Mouse (Mus musculus): ENCODE data around the gene Skap1. TPM values are rescaled to one million over a fixed set of nuclear protein-coding genes. Genes with fewer than 3 reads are reported as not detected.
A peak's percentile ranks its signal among the peaks of the same experiment; 100 is the strongest.
"Not testable (repeated sequence)": the region's sequence is repeated elsewhere in the genome, so short reads cannot be mapped to it uniquely, and the experiment has no call there.

Gene Skap1
- total RNA-seq, 2 experiments from 2014 or later, result 3.2 to 9.6 TPM

DNA sequence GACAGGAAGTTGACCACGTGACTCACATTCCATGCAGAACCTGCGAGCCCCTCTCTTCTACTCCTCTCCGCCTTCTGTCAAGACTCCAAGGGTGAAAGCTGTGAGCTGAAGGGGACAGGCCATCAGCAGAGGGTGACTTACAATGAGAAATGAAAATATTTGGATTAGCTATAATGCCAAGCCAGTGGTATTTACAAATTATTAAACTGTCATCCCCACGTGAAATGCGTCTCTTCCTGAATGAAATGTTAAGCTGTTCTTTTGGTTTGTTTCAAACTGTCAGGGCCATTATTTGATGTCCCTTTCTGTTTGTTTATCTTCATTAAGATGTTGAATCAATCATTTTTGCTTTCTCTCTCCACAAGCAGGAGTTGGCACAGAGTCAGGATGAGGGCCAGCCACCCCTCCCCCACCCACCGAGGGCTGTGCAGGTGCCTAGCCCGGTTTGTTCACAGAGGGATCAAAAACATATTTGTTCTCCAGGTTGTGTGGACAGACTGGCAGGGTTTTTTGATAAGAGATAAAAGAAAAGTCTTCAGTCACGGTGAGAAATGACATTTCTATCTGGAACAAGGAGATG, 210.5 kb downstream of the Skap1 start:
- no peak for ATAC-seq (replicated peaks; ENCODE audit: low FRiP score, poor library complexity, severe bottlenecking)

DNA sequence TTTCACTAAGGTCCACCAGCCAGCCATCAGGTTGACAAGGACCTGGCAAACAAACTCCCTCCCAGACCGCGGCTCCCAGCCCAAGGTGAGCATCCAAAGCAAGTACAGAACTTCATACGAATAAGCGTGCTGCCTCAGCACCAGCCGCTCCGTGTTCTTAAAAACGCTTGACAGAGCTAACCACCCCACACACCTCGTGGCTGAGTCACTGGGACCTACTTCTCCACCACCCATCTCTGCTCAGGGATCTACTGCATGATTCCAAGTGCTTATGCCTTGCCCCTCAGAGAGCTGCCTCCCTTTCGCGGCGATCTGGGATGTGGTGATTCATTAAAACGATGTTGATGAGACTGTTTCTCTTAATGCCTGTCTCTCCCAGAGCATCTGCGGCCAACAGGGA, 213.6 kb downstream of the Skap1 start:
- no peak for ATAC-seq (replicated peaks; ENCODE audit: low FRiP score, poor library complexity, severe bottlenecking)

DNA sequence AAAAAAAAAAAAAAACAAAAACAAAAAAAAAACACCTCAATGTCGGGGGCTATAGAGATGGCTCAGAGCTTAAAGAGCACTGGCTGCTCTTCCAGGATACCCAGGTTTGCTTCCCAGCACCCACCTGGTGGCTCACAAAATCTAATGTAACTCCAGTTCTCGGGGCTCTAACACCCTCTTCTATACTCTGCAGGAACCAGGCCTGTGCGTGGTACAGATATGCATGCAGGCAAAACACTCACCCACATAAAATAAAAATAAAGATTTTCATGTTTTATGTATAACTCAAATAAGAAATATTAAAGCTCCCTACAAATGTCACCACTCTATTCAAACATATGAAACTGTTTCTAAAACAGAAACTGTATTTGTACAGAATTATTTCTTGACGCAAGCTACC, 214.6 kb downstream of the Skap1 start:
- ATAC-seq (replicated peaks; ENCODE audit: low FRiP score, poor library complexity, severe bottlenecking), result no peak

DNA sequence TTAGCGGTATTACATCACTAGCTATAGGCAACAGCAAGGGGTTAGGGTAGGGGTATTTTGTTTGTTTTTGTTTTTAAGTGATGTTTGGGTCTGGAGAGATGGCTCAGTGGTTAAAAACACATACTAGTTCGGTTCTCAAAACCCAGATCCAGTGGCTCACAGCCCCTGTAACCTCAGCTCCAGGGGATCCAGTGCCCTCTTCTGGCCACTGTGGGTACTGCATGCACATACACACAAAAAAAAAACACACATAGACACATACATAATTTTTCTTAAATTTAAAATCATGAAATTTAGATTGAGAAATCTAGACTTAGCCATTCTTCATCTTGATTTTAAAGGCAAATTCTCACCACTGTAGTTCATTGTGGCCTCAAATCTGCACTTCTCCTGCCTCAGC, 221.0 kb downstream of the Skap1 start:
- no peak for ATAC-seq (replicated peaks; ENCODE audit: low FRiP score, poor library complexity, severe bottlenecking)

DNA sequence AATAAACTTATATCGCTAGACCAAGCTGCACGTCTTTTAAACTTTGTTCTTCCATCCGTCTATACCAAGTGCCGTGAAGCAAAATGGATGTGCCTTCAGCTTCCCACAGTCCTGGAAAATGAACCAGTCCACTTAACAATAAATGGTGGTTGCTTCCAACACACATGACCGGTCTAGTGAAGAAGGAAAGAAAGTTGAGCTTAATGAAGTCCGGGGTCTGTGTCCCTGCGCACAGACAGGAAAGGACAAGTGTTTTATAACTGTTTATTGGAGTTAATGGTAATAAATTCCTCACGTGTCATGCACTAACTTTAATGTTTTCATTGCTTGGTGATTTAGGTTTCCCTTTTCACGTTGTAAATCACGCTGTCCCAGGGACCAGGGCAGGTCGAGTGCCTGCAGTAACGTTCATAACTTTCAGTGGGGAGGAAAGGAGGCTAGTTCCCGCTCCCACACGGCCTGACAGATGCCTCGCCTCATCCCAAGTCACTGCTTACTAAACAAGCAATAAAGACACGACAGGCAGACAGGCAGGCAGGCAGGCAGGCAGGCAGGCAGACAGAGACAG, 222.4 kb downstream of the Skap1 start:
- ATAC-seq (replicated peaks; ENCODE audit: low FRiP score, poor library complexity, severe bottlenecking), result no peak

DNA sequence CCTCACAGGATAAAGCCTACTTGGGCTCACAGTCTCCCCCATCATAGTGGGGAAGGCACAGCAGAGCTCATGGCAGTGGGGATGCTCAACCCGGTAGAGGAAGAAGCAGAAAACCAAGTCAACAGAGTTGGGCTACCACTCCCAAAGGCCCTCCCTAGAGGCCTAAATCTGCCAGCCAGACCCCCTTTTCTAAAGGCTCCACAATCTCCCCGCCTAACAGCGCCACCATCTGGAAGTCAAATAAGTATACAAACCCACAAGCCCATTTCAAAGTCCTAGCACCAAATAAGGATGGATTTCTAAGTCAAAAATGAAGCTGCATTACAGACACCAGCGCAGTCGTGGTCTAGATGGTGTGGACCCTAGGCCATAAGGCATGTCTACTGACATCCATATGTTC, 227.9 kb downstream of the Skap1 start:
- no peak for ATAC-seq (replicated peaks; ENCODE audit: low FRiP score, poor library complexity, severe bottlenecking)

DNA sequence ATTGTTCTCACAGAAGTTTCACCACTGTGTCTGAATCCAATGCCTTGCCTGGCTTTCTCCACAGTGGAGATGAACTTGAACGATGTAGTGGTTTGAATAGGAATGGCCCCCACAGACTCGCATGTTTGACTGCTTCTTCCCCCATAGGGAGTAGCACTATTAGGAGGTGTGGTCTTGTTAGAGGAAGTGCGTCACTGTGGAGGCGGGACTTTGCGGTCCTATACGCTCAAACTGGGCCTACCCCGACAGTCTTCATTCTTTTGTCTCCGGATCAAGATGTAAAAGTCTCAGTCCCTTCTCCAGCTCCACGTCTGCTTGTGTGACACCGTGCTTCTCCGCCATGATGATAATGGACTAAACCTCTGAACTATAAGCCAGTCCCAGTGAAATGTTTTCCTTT, 229.0 kb downstream of the Skap1 start:
- ATAC-seq (replicated peaks; ENCODE audit: low FRiP score, poor library complexity, severe bottlenecking), result no peak

DNA sequence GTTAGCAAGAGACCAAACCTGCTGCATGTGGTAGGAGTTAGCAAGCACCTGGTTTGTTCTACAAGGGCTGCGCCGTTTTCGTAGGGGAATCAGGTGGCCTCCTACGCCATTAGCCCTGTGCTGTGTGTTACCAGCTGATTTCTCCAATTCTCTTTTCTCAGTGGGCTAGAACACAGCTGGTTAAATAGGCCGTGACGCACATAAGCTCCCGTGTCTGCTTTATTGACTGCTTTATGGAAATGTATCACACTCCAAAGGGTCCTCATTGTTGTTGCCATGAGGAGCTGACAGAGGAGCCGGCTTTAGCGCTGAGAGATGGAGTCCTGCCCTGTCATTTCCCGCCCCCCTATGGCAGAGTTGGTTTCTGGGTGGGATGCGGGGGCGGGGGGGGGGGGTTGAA, 230.4 kb downstream of the Skap1 start:
- ATAC-seq (replicated peaks; ENCODE audit: low FRiP score, poor library complexity, severe bottlenecking), result no peak

DNA sequence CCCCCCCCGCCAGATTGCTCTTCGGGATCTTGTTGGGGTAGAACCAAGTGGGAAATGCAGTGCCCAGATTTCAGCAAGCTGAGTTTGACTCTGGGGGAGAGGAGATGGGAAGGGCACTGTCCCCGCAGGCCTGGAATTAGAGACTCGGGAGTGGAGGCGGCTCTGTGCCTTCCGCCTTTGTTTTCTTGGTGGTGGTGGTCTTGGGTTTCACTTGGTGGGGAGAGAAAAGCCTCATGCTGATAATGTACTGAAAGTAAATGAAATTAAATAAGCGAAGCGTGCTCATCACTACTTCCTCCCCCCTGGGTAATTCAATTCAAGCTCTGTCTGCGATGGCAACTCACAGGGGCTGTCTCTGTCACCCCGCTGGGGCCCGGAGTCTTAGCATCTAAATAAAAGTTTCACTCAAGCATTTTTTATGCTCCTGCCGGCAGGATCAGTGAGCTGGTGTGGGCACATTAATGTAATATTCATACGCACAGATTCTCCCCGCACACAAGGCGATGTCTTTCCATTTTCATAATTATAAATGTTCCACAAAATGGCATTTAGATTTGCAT, 231.9 kb downstream of the Skap1 start:
- ATAC-seq (replicated peaks; ENCODE audit: low FRiP score, poor library complexity, severe bottlenecking), result no peak

DNA sequence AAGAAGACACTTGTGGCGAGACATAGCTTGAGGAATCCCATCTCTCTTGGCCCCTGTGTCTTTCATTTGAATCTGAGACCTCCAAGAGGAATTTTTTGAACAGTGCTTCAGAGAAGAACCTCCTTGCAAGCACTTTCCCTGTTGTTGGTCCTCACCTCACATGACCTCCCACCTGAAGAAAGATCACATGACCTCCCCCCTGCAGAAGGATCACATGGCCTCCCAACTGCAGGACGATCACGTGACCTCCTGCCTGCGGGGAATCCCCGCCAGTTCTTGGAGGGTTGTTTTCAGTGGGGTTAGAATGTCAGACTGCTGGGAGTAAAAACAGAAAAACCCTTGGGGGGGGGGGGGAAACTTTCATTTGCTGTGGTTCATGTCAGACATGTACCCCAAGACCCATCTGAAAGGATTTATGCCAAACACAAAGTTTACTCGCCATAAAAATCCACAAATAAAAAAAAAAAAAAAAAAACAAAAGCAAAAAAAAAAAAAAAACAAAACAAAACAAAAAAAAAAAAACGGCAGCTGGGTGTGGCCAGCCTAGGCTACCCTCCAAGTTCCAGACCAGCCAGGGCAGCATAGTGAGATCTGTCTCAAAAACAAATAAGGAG, 232.6 kb downstream of the Skap1 start:
- ATAC-seq (replicated peaks; ENCODE audit: low FRiP score, poor library complexity, severe bottlenecking), result no peak

DNA sequence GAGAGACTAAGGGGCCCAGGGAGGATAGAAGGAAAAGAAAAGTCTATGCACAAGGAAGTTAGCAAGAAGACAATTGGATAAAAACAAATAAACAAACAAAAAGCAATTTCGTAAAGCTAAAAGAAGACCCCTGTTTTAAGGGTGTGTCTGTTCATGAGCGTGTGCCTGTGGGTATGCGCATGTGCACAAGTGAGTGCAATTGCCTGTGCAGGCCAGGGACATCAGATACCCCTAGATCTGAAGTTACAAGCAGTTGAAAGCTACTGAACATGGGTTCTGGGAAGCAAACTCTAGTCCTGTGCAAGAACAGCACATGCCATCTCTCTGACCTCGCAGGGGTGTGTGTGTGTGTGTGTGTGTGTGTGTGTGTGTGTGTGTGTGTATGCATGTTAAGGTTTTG, 233.1 kb downstream of the Skap1 start:
- ATAC-seq (replicated peaks; ENCODE audit: low FRiP score, poor library complexity, severe bottlenecking), result 0 out of 2 replicates have a peak, but pooled peaks have one; percentile 34

DNA sequence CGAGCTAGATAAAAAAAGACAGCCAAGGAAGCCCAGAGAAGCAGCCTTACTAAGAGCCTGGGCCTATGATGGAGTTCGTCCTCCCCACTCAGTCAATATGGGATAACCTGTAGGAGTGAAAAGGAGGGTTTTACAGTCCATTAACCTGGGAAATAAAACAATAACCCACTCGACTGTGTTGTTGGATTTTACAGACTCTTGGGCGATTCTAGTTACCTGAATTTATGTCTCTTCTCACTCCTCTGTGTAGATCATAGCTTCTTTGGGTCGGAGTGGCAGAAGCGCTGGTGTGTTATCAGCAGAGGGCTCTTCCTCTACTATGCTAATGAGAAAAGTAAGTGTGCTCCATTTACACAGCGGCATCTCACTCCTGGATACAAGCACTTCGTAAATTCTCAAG, 239.4 kb downstream of the Skap1 start:
- ATAC-seq (replicated peaks; ENCODE audit: low FRiP score, poor library complexity, severe bottlenecking), result no peak

DNA sequence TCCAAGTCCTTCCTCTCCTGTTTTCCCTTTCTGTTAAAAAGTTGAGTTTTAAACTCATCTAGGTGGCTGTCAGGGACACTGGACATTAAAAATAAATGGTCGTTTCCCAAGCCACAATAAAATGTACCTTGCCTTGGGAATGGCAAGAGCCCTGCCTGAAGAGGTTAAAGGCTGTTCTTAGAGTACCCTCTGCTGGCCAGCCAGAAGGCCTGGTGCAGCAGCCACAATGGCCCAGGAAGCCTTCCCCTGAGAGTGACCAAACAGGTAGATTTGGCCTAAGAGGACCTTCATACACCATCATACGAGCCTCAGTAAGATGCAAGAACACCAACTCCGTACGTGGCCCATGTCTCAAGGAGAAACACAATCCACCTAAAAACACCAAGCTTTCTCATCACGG, 246.9 kb downstream of the Skap1 start:
- ATAC-seq (replicated peaks; ENCODE audit: low FRiP score, poor library complexity, severe bottlenecking), result no peak

DNA sequence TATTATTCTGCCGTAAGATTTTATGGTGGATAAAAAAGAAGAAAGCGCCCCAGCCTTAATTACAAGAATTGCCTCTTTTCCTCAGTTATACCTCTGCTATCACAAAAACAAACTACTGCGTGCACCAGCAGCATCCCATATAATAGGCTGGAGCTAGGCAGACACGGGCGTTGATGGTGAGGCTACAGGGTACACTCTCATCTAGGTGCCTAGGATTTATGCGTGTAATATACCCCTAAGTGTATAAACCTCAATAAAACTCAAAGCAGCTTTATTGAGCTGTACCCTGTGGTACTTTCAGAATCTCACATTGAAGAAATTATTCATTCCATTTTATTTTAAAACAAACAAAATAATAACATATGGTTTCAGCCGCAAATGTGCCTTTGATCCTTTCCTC, 247.3 kb downstream of the Skap1 start:
- ATAC-seq (replicated peaks; ENCODE audit: low FRiP score, poor library complexity, severe bottlenecking), result no peak

DNA sequence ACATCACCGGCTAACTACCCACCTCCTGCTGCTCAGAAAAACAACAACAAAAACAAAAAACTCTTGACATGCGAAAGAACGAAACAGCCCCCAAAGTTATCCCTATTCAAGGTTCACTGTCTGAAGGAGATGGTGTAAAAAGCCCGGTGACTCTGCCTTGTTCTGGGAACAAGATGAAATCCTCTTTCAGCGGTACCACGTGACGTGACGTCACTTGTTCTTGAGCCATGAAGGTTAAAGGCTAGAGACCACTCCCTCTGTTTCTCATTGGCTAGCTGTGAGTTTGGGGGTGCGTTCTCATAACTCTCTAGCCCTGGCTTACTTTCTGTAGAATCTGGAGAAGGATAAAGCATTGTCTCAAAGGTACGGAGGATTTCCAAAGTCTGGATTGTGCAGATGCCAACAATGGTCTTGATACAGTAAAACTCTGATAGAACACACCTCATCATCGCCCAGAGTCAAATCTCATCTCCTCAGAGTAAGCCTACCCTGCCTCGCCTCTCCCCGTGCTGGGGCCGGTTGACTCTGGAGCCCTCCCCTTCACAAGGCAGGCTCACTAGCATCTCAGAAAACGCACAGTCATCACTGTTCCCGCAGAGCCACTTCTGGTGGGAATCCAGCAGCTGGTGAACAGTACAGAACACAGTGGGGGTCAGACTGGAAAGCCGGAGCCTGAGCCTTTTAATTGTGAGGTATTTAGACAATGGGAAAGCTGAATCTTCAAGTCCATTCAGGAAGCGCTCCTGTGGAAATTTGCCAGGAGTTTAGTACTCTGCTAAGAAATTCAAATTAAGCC, 249.0 kb downstream of the Skap1 start:
- no peak for ATAC-seq (replicated peaks; ENCODE audit: low FRiP score, poor library complexity, severe bottlenecking)

DNA sequence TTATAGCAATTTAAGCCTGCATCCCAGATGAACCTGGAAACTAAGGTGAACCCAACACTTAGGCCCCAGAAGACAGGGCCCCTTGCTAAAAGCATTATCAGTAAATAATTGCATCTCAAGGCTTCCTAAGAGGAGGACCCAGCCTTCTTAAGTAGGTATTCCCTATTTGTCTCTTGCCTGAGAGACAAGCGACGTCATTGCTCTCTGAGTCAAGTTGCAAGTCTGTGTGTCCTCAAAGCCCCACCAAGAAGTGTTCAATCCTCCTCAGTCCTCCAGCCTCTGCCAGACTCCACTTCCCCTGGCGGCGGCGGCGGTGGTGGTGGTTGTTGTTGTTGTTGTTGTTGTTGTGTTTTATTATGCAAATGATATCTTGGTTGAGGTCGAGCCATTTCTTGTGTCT, 249.6 kb downstream of the Skap1 start:
- ATAC-seq (replicated peaks; ENCODE audit: low FRiP score, poor library complexity, severe bottlenecking), result no peak

DNA sequence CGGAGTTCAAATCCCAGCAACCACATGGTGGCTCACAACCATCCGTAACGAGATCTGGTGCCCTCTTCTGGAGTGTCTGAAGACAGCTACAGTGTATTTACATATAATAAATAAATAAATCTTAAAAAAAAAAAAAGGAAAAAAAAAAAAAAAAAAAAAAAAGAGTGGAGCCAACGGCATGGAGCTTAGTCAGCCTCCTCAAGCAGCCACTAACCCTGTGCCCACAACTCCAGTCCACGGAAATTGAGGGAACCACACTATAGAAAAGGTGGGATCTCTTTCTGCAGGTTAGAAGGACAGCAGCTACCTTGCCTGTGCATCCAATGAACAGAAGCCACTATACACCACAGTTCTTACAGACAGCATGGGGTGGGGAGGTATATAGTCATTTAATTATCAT, 250.8 kb downstream of the Skap1 start:
- not testable (repeated sequence) for ATAC-seq (replicated peaks; ENCODE audit: low FRiP score, poor library complexity, severe bottlenecking)

DNA sequence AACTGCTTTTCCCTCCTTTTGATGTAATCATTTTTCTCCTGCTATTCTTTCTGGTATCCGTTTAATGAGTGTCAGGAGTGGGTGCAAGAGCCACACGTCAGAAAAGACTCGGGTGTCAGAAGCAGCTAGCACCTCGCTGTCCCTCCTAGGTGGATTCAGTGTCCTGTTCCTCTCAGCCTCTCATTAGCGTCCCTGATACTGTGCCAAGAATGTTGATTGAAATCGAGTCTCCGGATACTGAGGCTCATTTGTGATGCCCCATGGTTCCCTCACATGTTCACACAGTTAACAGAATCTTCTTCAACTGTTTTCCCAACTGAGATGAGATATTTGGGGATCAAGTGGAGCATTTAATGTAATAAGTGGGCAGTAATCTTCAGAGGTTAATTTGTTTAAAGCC, 254.2 kb downstream of the Skap1 start:
- no peak for ATAC-seq (replicated peaks; ENCODE audit: low FRiP score, poor library complexity, severe bottlenecking)

DNA sequence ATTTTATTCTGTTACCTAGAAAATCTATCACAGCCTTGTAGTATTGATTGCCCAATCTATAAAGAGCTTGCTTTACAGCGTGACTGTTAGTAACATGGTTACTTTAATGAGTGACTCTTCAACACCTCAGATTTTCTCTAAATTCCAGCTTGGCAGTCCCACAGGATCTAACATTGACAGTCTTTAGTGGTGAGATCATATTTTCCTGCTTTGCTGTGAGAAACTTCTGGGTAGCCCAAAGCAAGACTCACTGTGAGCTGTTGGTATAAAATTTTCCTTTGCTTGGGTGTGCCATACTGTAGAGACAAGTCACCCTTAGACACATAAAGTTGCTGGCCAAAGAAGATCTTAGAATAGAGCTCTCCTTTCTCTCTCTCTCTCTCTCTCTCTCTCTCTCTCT, 261.4 kb downstream of the Skap1 start:
- ATAC-seq (replicated peaks; ENCODE audit: low FRiP score, poor library complexity, severe bottlenecking), result no peak

DNA sequence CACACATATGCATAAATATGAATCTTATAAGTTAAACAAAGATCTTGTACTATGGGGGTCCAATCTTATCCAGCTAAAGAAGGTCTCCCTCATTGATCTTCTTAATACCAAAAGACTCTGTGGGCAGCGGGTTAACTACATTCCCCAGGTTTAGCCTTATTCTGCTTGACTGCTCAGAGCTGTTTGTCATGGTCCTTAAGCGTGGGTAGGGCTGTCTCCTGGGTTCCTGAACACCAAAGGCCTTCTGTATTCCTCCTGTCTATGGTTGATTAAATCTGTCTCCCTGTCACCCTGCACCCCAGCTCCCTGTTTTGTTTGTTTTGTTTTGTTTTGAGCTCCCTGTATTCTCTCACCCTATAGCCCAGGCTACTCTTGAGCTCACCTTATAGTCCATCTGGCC, 264.2 kb downstream of the Skap1 start:
- no peak for ATAC-seq (replicated peaks; ENCODE audit: low FRiP score, poor library complexity, severe bottlenecking)

DNA sequence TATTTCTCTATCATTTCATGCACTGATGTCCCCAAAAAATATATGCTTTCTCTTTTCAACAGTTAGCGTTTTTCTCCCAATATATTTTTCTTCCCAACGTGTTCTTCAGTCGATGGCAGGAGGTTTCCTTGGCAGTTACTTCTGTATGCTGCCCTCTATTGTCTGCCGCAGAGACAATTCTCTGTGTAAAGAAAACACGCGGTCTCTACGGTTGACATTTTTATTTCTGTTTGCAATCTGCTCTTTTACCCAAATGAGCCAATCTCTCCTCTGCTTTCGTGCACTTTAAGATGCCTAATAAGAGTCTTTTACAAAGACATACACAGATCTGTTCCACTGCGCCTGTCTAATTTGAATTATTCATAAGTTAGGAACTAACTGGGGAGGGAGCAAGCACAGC, 265.1 kb downstream of the Skap1 start:
- ATAC-seq (replicated peaks; ENCODE audit: low FRiP score, poor library complexity, severe bottlenecking), result no peak

Data from erythroid progenitor cell, adult 5-6 weeks (primary cell).